In genomic region chr19:16319986-16320385, GRCm38 (mm10) we compare ENCODE assay signal across 20 mouse cellular contexts.
A peak's percentile ranks its signal among the peaks of the same experiment; 100 is the strongest.
DNase-seq lines count a peak whose midpoint lies in the region; TF ChIP-seq lines count a peak whose summit lies in the region.
"Had no signal": no experiment of that assay in that cellular context is flagged by ENCODE, and none has a peak within 500 bp of the region (broad histone marks: within the 10 kb centered on the region; RNA-seq: fewer than 3 reads in every experiment).

No protein-coding gene starts in this region.

- TF ChIP-seq CTCF in CH12.LX (conservative IDR thresholded peaks at IDR 0.05 in 1 of 2, IDR thresholded peaks at IDR 0.05 in 1 of 2; ENCODE audit: low read depth in 2 of 2, low read length in 2 of 2) = no peak

- no peak overlapping the region for H3K27ac ChIP-seq in CH12.LX (ENCODE audit: insufficient read depth, low read depth)
- H3K27ac ChIP-seq: embryonic facial prominence, embryonic 13.5 days; forebrain, embryonic 13.5 days; forebrain, embryonic 15.5 days had no signal

- dilution Hi-C loops in CH12.LX (cut with MboI; ENCODE audit: extremely low pct_ligation_motif_present, extremely low pct_unique_long_range_greater_than_20kb, low sequenced_read_pairs) = no loop called here

- H3K4me2 ChIP-seq in CH12.LX (ENCODE audit: insufficient read depth, low read depth, poor library complexity, severe bottlenecking) = peak overlapping the region; percentile 36
- H3K4me2 ChIP-seq: embryonic facial prominence, embryonic 13.5 days; forebrain, embryonic 13.5 days; forebrain, embryonic 15.5 days had no signal

- H3K9ac ChIP-seq in CH12.LX (ENCODE audit: insufficient read depth, low read depth) = no peak overlapping the region; the same call in 1 of the 2 replicates
- H3K9ac ChIP-seq: embryonic facial prominence, embryonic 13.5 days; forebrain, embryonic 13.5 days; forebrain, embryonic 15.5 days; forebrain, postnatal 0 days had no signal

- H3K79me2 ChIP-seq in CH12.LX (replicated peaks; ENCODE audit: control insufficient read depth, extremely low read depth, insufficient read depth, poor library complexity, severe bottlenecking) = no peaks in the 10 kb centered on the region

- H3K9me3 ChIP-seq in CH12.LX (replicated peaks; ENCODE audit: low read length) = no peaks in the 10 kb centered on the region
- H3K9me3 ChIP-seq: embryonic facial prominence, embryonic 13.5 days; forebrain, embryonic 13.5 days; forebrain, embryonic 15.5 days; G1E had no signal

- H3K4me3 ChIP-seq in CH12.LX (replicated peaks in 1 of 3; ENCODE audit: low read depth in 2 of 3, low read length in 2 of 3, poor library complexity in 1 of 3) = no peak overlapping the region
- H3K4me3 ChIP-seq: embryonic facial prominence, embryonic 13.5 days; forebrain, embryonic 13.5 days; forebrain, embryonic 15.5 days had no signal

- peak; percentile 14 for DNase-seq in gastrocnemius, adult 18-20 months (ENCODE audit: low spot score)
- DNase-seq in gastrocnemius, postnatal 14 days = no peak
- peak; percentile 76 for DNase-seq in heart, adult 11 months
- DNase-seq in heart, postnatal 36 days = no peak
- DNase-seq in CH12.LX (ENCODE audit: extremely low read depth) = no peak
- DNase-seq in thymus, postnatal 0 days (ENCODE audit: low spot score) = no peak
- DNase-seq: adrenal gland, adult 8-10 months; adrenal gland, postnatal 14 days; adrenal gland, postnatal 36 days; cerebellum, adult 11-12 months; cerebellum, adult 2 months; cerebellum, adult 9-10 months; cerebellum, postnatal 10 days; cerebellum, postnatal 25 days; forebrain, postnatal 0 days had no signal

- peaks cover 0 to 37% of the 10 kb centered on the region in 2 experiments for H3K36me3 ChIP-seq in CH12.LX (replicated peaks in 1 of 2; ENCODE audit: control insufficient read depth in 1 of 2, insufficient read depth in 1 of 2, low read length in 1 of 2)
- H3K36me3 ChIP-seq: forebrain, embryonic 15.5 days; G1E had no signal

- H3K4me1 ChIP-seq in CH12.LX (ENCODE audit: control insufficient read depth in 1 of 2, insufficient read depth in 2 of 2) = peaks cover 2 to 46% of the 10 kb centered on the region in 2 experiments; a peak in 3 of 4 replicates

- intact Hi-C loops in gastrocnemius, postnatal 14 days (cut with DNase I; ENCODE audit: low total_unique reads) = loop anchor here (10.0 kb wide), 1 partner anchor 255 kb away; no protein-coding TSS in a partner anchor
- intact Hi-C loops in heart, postnatal 36 days (cut with DNase I) = no loop called here

- no peak for TF ChIP-seq EP300 in CH12.LX (IDR thresholded peaks at IDR 0.05; ENCODE audit: low read length)

- no peaks in the 10 kb centered on the region for H3K27me3 ChIP-seq in CH12.LX (replicated peaks)
- H3K27me3 ChIP-seq: embryonic facial prominence, embryonic 13.5 days; forebrain, embryonic 13.5 days; forebrain, embryonic 15.5 days; Patski had no signal

- in situ Hi-C loops in CH12.LX (cut with MboI; ENCODE audit: low pct_ligation_motif_present, low pct_unique_long_range_greater_than_20kb, low sequenced_read_pairs) = loop anchor here (10.0 kb wide), 2 partner anchors 55 to 185 kb away; partner anchors contain the start of gene Gnaq

- TF ChIP-seq RAD21 in CH12.LX (IDR thresholded peaks at IDR 0.05; ENCODE audit: low read depth, low read length) = no peak

- no peak; the same call in 1 of the 2 replicates for TF ChIP-seq POLR2A in CH12.LX (IDR thresholded peaks at IDR 0.05; ENCODE audit: low read depth, low read length)

TF ChIP-seq in CH12.LX, 34 proteins besides CTCF, POLR2A, EP300 and RAD21:
- TF ChIP-seq MXI1 (IDR thresholded peaks at IDR 0.05; ENCODE audit: low read depth, low read length) (peak; percentile 84), ZMIZ1 (IDR thresholded peaks at IDR 0.05; ENCODE audit: low read depth, low read length) (no peak), MAX (IDR thresholded peaks at IDR 0.05; ENCODE audit: low read length) (peak; percentile 67), MYC (IDR thresholded peaks at IDR 0.05; ENCODE audit: low read depth, low read length) (peak; percentile 89), JUND (conservative IDR thresholded peaks at IDR 0.05; ENCODE audit: low read depth, low read length) (no peak), HCFC1 (IDR thresholded peaks at IDR 0.05; ENCODE audit: low read depth, low read length) (no peak)
TF ChIP-seq in CH12.LX: peak in this region for 3.

Comparison
In these comparisons a context has a peak if more than half of its experiments do, and no peak if none do; other contexts are left out.
1. DNase-seq: peak in gastrocnemius, adult 18-20 months (single experiment) and heart, adult 11 months (single experiment); none in gastrocnemius, postnatal 14 days (single experiment), heart, postnatal 36 days (0 of 2), CH12.LX (single experiment) and thymus, postnatal 0 days (single experiment).